Mouse (Mus musculus) heart, embryonic 14.5 days (tissue): Measurements from ENCODE around the gene Tnfaip3. TPM values are rescaled to one million over a fixed set of nuclear protein-coding genes. Genes with fewer than 3 reads are reported as not detected.

ENCODE experiments used
- ATAC-seq: fragments of 200-750 bp; cut with Nextera tagmentation; 2 replicates; pipeline ENCODE4 v1.8.0; 2017; ENCODE audit warnings: low read depth, moderate TSS enrichment; ENCODE audit not compliant: insufficient number of reproducible peaks, insufficient read depth, low FRiP score
- H3K27ac ChIP-seq, 2 experiments: fragments of 200-500 bp in 1 of 2; fragments of 300-500 bp in 1 of 2; sonication (generic) in 1 of 2; replicated peaks in 1 of 2; 2 replicates each; pipeline ENCODE4 v1.5.1; 2012 to 2014; ENCODE audit warnings: low read depth in 2 of 2, low read length in 2 of 2, control low read depth in 1 of 2, mild to moderate bottlenecking in 1 of 2, mixed read lengths in 1 of 2; ENCODE audit not compliant: control insufficient read depth in 1 of 2, insufficient read depth in 1 of 2
- H3K27me3 ChIP-seq: fragments of 300-500 bp; sonication (generic); 2 replicates; pipeline ENCODE4 v1.6.1; 2014; ENCODE audit warnings: mild to moderate bottlenecking, low read length, control low read depth; ENCODE audit not compliant: control insufficient read depth, insufficient read depth
- H3K36me3 ChIP-seq: fragments of 300-500 bp; sonication (generic); 2 replicates; pipeline ENCODE4 v1.6.1; 2014; ENCODE audit warnings: mild to moderate bottlenecking, control low read depth, low read length, mixed read lengths; ENCODE audit not compliant: control insufficient read depth, insufficient read depth
- H3K4me1 ChIP-seq, 2 experiments: fragments of 200-500 bp in 1 of 2; fragments of 300-500 bp in 1 of 2; sonication (generic) in 1 of 2; 2 replicates each; pipeline ENCODE4 v1.6.1; 2012 to 2014; ENCODE audit warnings: low read length in 2 of 2, control low read depth in 1 of 2, mixed read lengths in 1 of 2; ENCODE audit not compliant: control insufficient read depth in 2 of 2, insufficient read depth in 2 of 2
- H3K4me2 ChIP-seq: fragments of 300-500 bp; sonication (generic); 2 replicates; pipeline ENCODE4 v1.6.1; 2014; ENCODE audit warnings: mild to moderate bottlenecking, low read length
- H3K4me3 ChIP-seq, 2 experiments: fragments of 200-500 bp in 1 of 2; fragments of 300-500 bp in 1 of 2; sonication (generic) in 1 of 2; 2 replicates each; pipeline ENCODE4 v1.5.1; 2012 to 2014; ENCODE audit warnings: low read length in 2 of 2, mild to moderate bottlenecking in 2 of 2, control low read depth in 1 of 2, low read depth in 1 of 2, moderate library complexity in 1 of 2; ENCODE audit not compliant: control insufficient read depth in 1 of 2, insufficient read depth in 1 of 2
- H3K9ac ChIP-seq: fragments of 300-500 bp; sonication (generic); 2 replicates; pipeline ENCODE4 v1.6.1; 2014; ENCODE audit warnings: mild to moderate bottlenecking, low read length
- H3K9me3 ChIP-seq: fragments of 300-500 bp; sonication (generic); 2 replicates; pipeline ENCODE4 v1.6.1; 2016; ENCODE audit warnings: low read length, control low read depth; ENCODE audit not compliant: control insufficient read depth
- WGBS: fragments of 180-500 bp; shearing (Covaris S2); extraction: QIAGEN DNeasy Blood & Tissue Kit; methylation state at CpG from one replicate; pipeline ENCODE4 v1.1.7; 2014; 5-methylcytosine and 5-hydroxymethylcytosine counted together
- polyA plus RNA-seq: library from polyadenylated mRNA; unstranded; fragments of >200 nt; fragmentation: Nextera tagmentation; extraction: Ambion mirVana; gene quantifications from 2 replicates; pipeline ENCODE4 v1.2.1, GENCODE M21; 2014

The Tnfaip3 gene
- polyA plus RNA-seq, 1 experiment from 2014 or later, result 2.6 TPM

DNA sequence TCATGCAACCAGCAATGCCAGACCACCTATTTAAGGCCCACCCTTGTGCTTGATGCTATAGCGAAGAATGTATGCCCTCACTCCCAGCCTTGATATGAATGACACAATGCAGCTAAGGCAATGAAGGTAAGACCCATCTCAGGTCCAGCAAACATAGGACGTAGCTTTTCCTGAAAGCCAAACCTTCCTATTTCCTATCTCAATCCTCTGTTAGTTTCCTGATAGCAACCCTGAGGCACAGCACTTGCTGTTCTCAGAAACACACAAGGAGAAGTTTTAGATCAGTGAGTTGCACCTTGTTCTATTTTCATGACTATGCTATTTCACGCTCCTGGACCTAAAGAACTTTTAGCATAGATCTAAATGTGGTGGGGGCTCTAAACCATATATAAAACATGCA is 2.1 kb downstream of the Tnfaip3 start:
- H3K4me2 ChIP-seq, result peak overlapping the region; percentile 81

DNA sequence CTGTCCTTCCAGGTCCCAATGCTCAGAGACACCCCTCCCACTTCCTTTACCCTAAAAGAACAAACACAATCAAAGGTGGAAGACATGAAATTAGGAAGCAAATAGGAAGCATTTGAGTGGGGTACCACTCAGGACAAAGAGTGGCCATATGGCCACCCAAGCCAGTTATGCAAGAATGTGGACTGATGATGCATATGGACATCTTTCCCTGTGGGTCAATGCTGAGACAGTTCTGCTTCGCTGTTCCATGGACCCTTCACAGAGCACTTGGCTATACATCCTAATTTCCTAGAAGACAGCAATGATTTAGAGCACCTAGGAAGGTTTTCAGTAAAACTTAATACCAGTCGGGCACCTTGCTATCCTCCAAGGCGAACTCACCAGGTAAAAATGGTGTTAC is 2.8 kb downstream of the Tnfaip3 start:
- Histone ChIP-seq H3K9ac (no peak overlapping the region), H3K4me1 (peaks cover 13 to 28% of the 10 kb centered on the region in 2 experiments), H3K27ac (no peak overlapping the region), H3K9me3 (no peaks in the 10 kb centered on the region), H3K4me2 (no peak overlapping the region), H3K4me3 (no peak overlapping the region), H3K36me3 (peaks cover 7% of the 10 kb centered on the region), H3K27me3 (no peaks in the 10 kb centered on the region)
- ATAC-seq, result no peak
- WGBS, result 89% methylated on average over 3 of the region's 3 CpGs

More for the DNA sequence above, 2.1 kb downstream of the Tnfaip3 start:
- WGBS, result 74% methylated on average over 3 of the region's 3 CpGs
- H3K27ac ChIP-seq, result no peak overlapping the region
- H3K27me3 ChIP-seq, result no peaks in the 10 kb centered on the region
- no peaks in the 10 kb centered on the region for H3K9me3 ChIP-seq
- H3K4me1 ChIP-seq, result peaks cover 11 to 25% of the 10 kb centered on the region in 2 experiments
- H3K36me3 ChIP-seq, result peaks cover 6% of the 10 kb centered on the region; the same call in 1 of the 2 replicates
- H3K4me3 ChIP-seq, result no peak overlapping the region
- H3K9ac ChIP-seq, result 0 out of 2 replicates have a peak overlapping the region, but pooled peaks have one; percentile 8
- ATAC-seq, result no peak

DNA sequence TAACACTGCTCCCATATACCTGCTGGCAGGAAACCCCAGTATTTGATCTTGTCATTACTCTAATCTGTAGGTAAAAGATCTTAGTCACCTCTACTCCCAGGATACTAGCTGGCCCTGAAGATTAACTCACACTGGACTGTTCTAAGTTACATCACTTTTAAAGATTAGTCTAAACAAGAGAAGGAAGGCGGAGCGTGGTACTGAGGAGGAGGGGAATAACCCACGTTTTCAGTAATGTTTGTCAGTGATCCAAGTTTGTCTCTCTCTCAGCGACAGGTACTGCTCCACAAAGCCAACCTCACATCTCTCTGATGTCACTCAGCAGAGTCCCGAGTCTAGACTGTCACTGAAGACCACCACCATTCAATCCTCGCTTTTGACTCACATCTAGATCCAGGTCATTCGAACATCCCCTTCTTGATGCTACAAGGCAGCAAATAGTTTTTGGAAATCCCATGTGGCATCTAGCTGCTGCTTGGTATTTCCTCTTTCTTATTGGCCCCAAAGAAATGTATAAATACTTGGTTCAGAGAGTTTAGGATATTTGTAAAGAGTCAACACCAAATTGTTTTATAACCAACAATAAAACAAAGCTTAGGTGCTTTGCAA is 3.5 kb downstream of the Tnfaip3 start:
- no peak overlapping the region for H3K4me3 ChIP-seq
- ATAC-seq, result no peak

DNA sequence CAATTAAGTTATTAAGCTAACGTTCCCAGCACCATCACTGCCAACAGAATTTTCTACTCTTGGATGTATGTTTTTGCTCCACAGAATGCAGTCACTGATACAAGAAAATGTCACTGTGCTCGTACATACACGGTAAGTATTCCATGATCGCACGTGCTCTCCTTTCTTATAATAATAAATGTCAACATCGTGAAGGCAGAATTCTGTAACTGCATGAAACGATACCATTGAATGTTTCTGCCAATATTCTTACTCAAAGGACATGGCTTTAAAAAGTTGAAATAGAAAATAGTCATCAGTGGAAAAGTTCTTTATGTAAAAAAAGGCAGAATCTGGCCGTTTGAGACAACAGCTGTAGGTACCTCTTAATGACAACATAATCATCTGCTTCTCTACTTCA is 5.0 kb downstream of the Tnfaip3 start:
- no peak for ATAC-seq
- 92% methylated on average over 8 of the region's 8 CpGs for WGBS
- no peaks in the 10 kb centered on the region for H3K27me3 ChIP-seq
- H3K36me3 ChIP-seq, result peaks cover 29% of the 10 kb centered on the region
- H3K27ac ChIP-seq, result no peak overlapping the region
- no peak overlapping the region for H3K4me3 ChIP-seq
- H3K4me2 ChIP-seq, result no peak overlapping the region
- no peak overlapping the region for H3K9ac ChIP-seq
- peaks cover 6 to 18% of the 10 kb centered on the region in 2 experiments; a peak in 3 of 4 replicates for H3K4me1 ChIP-seq
- H3K9me3 ChIP-seq, result no peaks in the 10 kb centered on the region

More for the DNA sequence above, 3.5 kb downstream of the Tnfaip3 start:
- H3K27ac ChIP-seq, result no peak overlapping the region
- H3K9ac ChIP-seq, result no peak overlapping the region
- peaks cover 14% of the 10 kb centered on the region for H3K36me3 ChIP-seq
- H3K27me3 ChIP-seq, result no peaks in the 10 kb centered on the region
- no peaks in the 10 kb centered on the region for H3K9me3 ChIP-seq
- H3K4me1 ChIP-seq, result peaks cover 13 to 28% of the 10 kb centered on the region in 2 experiments
- WGBS, result 77% methylated on average over 7 of the region's 7 CpGs
- H3K4me2 ChIP-seq, result no peak overlapping the region

DNA sequence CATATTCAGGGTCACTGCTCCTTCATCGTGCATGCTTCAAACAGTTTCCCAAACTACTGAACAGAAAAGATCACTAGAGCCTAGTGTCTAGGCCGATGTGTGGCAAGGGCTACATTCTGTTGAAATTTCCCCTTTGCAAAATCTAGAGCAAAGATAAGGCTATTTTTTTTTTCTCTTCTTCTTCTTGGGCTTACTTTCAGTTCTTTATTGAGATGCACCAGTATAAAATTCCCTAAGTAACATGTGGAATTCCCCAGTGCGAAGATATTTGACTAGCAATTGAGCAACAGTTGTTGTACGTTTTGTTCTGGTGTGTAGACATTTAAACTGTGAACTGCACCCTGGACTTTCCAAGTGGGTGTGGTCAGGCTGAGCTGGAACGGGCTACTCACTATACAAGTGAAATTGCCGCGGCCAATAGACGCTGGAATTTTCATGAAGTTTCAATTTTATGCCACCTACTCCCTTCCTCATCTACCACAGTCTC is 6.2 kb downstream of the Tnfaip3 start:
- Histone ChIP-seq H3K27ac (no peak overlapping the region), H3K4me3 (no peak overlapping the region), H3K9me3 (no peaks in the 10 kb centered on the region), H3K36me3 (peaks cover 41% of the 10 kb centered on the region), H3K27me3 (no peaks in the 10 kb centered on the region), H3K9ac (no peak overlapping the region), H3K4me1 (peaks cover 6 to 17% of the 10 kb centered on the region in 2 experiments; a peak in 3 of 4 replicates), H3K4me2 (peak overlapping the region; percentile 31)
- 50% methylated on average over 8 of the region's 8 CpGs for WGBS
- ATAC-seq, result no peak

DNA sequence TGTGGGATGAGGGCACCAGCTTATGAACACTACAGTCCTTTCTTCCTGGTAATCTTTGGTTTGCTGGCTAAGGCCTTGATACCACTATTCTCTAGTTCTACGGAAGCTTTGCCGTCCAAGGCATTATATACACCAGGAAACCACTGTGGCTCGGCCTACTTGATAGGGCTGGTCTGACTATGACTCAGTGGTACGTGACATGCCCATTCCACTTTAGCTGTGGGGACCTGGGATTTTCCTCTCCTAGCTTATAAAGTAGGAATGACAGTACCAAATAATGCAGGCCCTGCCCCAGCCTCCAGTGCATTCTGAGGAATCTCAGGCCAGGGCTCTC is 6.9 kb downstream of the Tnfaip3 start:
- Histone ChIP-seq H3K4me3 (no peak overlapping the region), H3K4me1 (peaks cover 6 to 13% of the 10 kb centered on the region in 2 experiments; a peak in 3 of 4 replicates), H3K27me3 (no peaks in the 10 kb centered on the region), H3K27ac (0 out of 4 replicates have a peak overlapping the region, but pooled peaks of 1 of the 2 experiments have one; percentile 12), H3K36me3 (peaks cover 48% of the 10 kb centered on the region), H3K9me3 (no peaks in the 10 kb centered on the region), H3K4me2 (no peak overlapping the region), H3K9ac (no peak overlapping the region)
- 71% methylated on average over 4 of the region's 4 CpGs for WGBS
- no peak for ATAC-seq

DNA sequence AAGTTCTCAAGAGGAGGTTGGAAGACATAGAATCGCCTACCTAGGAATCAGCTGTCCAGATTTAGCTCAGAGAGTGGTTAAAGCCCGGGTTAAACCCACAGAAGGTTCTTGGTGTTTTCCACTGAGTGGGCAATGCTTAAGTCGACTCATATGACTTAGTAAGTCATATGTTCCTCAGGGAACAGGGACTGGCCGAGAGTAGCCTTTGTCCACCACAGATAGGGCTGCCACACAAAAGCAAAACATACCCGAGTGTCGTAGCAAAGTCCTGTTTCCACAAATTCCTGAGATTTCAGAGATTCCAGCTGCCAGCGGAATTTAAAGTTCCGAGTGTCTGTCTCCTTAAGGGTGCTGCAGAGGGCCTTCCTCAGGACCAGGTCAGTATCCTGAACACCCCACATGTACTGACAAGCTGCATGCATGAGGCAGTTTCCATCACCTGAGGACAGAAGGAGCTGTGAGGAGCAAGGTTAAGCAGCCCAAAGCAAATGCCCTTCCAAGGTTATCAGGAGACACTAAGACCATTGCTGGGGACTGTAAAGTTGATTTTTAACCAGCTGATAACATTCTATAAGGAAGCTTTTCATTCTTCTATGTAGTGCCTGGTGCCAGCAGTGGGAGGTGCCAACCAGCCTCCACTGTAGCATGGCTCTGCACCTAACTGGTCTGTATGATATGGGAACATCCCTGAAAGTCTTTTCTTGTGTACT is 7.4 kb downstream of the Tnfaip3 start:
- 30% methylated on average over 8 of the region's 8 CpGs for WGBS

More for the DNA sequence above, 7.4 kb downstream of the Tnfaip3 start:
- Histone ChIP-seq H3K4me3 (no peak overlapping the region), H3K9ac (no peak overlapping the region), H3K4me2 (no peak overlapping the region), H3K9me3 (no peaks in the 10 kb centered on the region), H3K4me1 (peaks cover 6 to 13% of the 10 kb centered on the region in 2 experiments; a peak in 3 of 4 replicates), H3K27ac (no peak overlapping the region; a peak in 1 of 4 replicates), H3K27me3 (no peaks in the 10 kb centered on the region), H3K36me3 (peaks cover 53% of the 10 kb centered on the region)
- no peak for ATAC-seq
